Mouse (Mus musculus) myocyte (in vitro differentiated cells): ENCODE measurements around the gene Tbx19. TPM values are rescaled to one million over a fixed set of nuclear protein-coding genes. Genes with fewer than 3 reads are reported as not detected.

ENCODE experiments used
- H3K27me3 ChIP-seq: one replicate; pipeline ENCODE4 v1.6.1; 2011; ENCODE audit not compliant: control insufficient read depth, insufficient read depth, insufficient read length
- H3K36me3 ChIP-seq: one replicate; pipeline ENCODE4 v1.6.1; 2011; ENCODE audit not compliant: control insufficient read depth, insufficient read depth
- H3K4me2 ChIP-seq: one replicate; pipeline ENCODE4 v1.6.1; 2011; ENCODE audit warnings: low read depth, control low read depth
- H3K4me3 ChIP-seq: one replicate; pipeline ENCODE4 v1.5.1; 2011; ENCODE audit warnings: mild to moderate bottlenecking, control low read depth, moderate library complexity
- H3K79me2 ChIP-seq: one replicate; pipeline ENCODE4 v1.6.1; 2011; ENCODE audit not compliant: control insufficient read depth, insufficient read depth
- H3ac ChIP-seq: one replicate; pipeline ENCODE4 v1.6.1; 2011; ENCODE audit not compliant: control insufficient read depth, insufficient read length
- CEBPB ChIP-seq: IDR thresholded peaks from 2 replicates; pipeline ENCODE4 v1.6.1; 2011; ENCODE audit warnings: mild to moderate bottlenecking, moderate library complexity; ENCODE audit not compliant: poor library complexity, insufficient read depth, severe bottlenecking
- E2F4 ChIP-seq: IDR thresholded peaks from one replicate; pipeline ENCODE4 v1.6.1; 2011; ENCODE audit warnings: mild to moderate bottlenecking, control low read depth, moderate library complexity; ENCODE audit not compliant: insufficient read depth
- MAX ChIP-seq: IDR thresholded peaks from one replicate; pipeline ENCODE4 v1.6.1; 2011; ENCODE audit warnings: low read depth, mild to moderate bottlenecking, control low read depth
- MYOD1 ChIP-seq, 3 experiments: IDR thresholded peaks; one replicate each; pipeline ENCODE4 v1.6.1; 2011; ENCODE audit warnings: control low read depth in 2 of 3, low read depth in 2 of 3, mild to moderate bottlenecking in 2 of 3, moderate library complexity in 1 of 3; ENCODE audit not compliant: insufficient read length in 2 of 3, control insufficient read depth in 1 of 3
- MYOG ChIP-seq, 3 experiments: IDR thresholded peaks; one replicate each; pipeline ENCODE4 v1.6.1; 2011; ENCODE audit warnings: control low read depth in 2 of 3, low read depth in 2 of 3, mild to moderate bottlenecking in 2 of 3; ENCODE audit not compliant: insufficient read length in 2 of 3, control insufficient read depth in 1 of 3, insufficient read depth in 1 of 3
- POLR2A ChIP-seq: IDR thresholded peaks from one replicate; pipeline ENCODE4 v1.6.1; 2011; ENCODE audit warnings: low read depth, mild to moderate bottlenecking, control low read depth, moderate library complexity; ENCODE audit not compliant: insufficient read length
- POLR2AphosphoS2 ChIP-seq: IDR thresholded peaks from one replicate; pipeline ENCODE4 v1.6.1; 2011; ENCODE audit warnings: low read depth, control low read depth; ENCODE audit not compliant: insufficient read length
- REST ChIP-seq: IDR thresholded peaks from one replicate; pipeline ENCODE4 v1.6.1; 2011; ENCODE audit warnings: mild to moderate bottlenecking, control low read depth, moderate library complexity; ENCODE audit not compliant: insufficient read depth, insufficient read length
- SRF ChIP-seq: IDR thresholded peaks from one replicate; pipeline ENCODE4 v1.6.1; 2011; ENCODE audit warnings: low read depth; ENCODE audit not compliant: control insufficient read depth, insufficient read length
- TCF12 ChIP-seq: IDR thresholded peaks from one replicate; pipeline ENCODE4 v1.6.1; 2011; ENCODE audit warnings: mild to moderate bottlenecking, control low read depth; ENCODE audit not compliant: poor library complexity, insufficient read depth, severe bottlenecking
- TCF3 ChIP-seq: IDR thresholded peaks from one replicate; pipeline ENCODE4 v1.6.1; 2011; ENCODE audit warnings: low read depth, control low read depth; ENCODE audit not compliant: insufficient read length
- USF1 ChIP-seq: IDR thresholded peaks from one replicate; pipeline ENCODE4 v1.6.1; 2011; ENCODE audit warnings: low read depth, mild to moderate bottlenecking, control low read depth, moderate library complexity
- polyA plus RNA-seq: library from polyadenylated mRNA; unstranded; fragments of >200 nt; fragmentation: generic; extraction: Trizol; gene quantifications from one replicate; pipeline ENCODE4 v1.2.1, GENCODE M21; 2012; ENCODE audit warnings: missing spikeins

Tbx19 gene
- polyA plus RNA-seq, 1 experiment = not detected

DNA sequence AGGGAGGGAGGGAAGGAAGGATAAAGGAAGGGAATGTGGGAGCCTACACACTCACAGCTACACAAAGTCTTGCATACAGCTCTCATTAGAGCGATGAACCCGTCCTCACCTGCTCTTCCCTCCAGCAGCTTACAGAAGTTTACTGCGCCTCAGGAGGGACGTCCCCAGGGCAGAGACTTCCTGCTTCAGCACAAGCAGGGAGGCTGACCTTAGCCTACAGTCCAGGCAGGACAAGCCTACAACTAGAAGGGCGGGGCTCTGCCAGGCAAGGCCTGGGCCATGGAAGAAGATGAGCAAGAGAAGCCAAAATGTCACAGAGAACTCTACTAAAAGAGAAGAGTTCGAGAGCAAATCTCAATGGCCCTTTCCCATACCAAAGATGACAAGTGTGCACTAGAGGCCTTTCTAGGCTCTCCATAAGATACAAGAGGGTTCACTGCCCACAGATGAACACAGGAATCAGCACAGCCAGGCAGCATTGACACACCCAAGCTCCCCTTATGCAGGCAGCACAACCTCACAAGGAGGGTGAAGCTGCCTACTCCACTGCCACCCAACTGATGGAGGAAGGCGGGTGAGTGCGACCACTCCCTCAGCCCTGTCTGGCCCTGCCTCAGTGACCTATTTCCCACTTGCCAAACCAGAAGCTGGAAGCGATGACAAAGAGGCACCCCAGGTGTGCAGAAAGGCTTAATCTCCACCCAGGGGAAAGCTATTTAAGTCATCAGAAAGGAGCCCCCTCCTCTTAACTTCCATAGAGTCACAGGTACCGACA, 28.4 kb upstream of the Tbx19 start:
- peaks cover 15% of the 10 kb centered on the region for H3K36me3 ChIP-seq
- H3K4me3 ChIP-seq = no peak overlapping the region
- H3ac ChIP-seq = no peak overlapping the region
- peaks cover 11% of the 10 kb centered on the region for H3K79me2 ChIP-seq
- no peak overlapping the region for H3K4me2 ChIP-seq
- TF ChIP-seq POLR2A (peak; percentile 10), MYOD1 (IDR thresholded peaks at IDR 0.05; ENCODE audit: control insufficient read depth in 1 of 3, insufficient read length in 2 of 3, low read depth in 2 of 3) (no peak)
- no peaks in the 10 kb centered on the region for H3K27me3 ChIP-seq

DNA sequence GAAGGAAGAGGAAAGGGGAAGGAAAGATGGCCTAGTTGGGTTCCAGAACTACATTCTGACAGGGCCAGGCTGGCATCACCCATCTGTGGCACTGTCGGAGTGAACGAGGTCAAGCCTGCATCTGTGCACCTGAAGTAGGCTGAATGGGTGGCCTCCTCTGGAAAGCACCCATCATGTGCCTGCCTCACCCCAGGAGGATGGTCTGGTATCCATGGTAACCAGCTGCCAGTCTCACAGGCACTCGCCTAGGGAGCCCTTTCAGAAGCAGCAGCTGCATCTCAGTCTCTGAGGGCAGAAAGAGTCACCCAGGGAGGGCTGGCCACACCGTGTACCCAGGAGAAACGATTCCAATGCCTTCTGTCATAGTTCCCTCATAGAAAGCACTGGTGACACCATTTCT, 26.8 kb upstream of the Tbx19 start:
- TF ChIP-seq USF1 (no peak), POLR2A (no peak)
- H3K79me2 ChIP-seq = no peaks in the 10 kb centered on the region
- no peak overlapping the region for H3ac ChIP-seq
- no peak overlapping the region for H3K4me2 ChIP-seq
- H3K36me3 ChIP-seq = peaks cover 26% of the 10 kb centered on the region
- no peaks in the 10 kb centered on the region for H3K27me3 ChIP-seq
- H3K4me3 ChIP-seq = no peak overlapping the region

DNA sequence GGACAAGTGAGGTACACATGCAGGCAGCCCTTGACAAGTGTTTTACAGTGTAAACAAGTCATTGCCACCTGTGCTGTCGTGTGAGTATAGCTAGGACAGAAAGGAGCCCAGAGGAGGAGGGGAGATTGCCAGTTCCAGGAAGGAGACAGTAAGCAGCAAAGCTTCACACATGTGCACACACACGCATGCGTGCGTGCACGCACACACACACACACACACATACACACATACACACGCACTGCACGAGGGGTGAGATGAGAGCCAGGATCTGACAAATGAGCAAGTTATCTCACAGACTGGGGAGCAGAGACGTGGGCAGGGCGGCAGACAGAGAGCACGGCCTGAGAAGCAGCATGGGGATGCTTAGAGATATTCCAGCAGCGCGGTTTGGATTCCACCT, 25.9 kb upstream of the Tbx19 start:
- Histone ChIP-seq H3K27me3 (no peaks in the 10 kb centered on the region), H3K36me3 (peaks cover 32% of the 10 kb centered on the region)
- TF ChIP-seq USF1 (no peak), POLR2AphosphoS2 (no peak), REST (no peak), MAX (no peak), POLR2A (no peak)

DNA sequence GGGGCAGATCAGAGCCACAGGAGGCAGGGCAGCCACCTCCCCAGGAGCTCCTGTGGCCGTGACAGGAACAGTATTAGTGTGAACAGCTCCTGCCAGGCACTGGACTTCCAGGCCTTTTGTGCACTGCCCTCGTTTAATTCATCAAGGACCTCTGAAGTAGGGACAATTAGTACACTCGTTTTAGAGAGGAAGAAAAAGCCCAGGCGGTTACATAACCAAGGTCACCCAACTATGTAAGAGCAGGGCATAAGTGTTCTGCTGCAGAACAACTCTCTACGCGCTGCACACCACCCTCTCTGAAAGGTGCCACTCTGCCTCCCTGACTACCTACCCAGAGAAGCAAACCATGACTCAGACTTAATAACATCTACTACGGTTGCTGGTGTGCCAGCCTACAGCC, 24.5 kb upstream of the Tbx19 start:
- Histone ChIP-seq H3K4me2 (no peak overlapping the region), H3K4me3 (no peak overlapping the region), H3K36me3 (peaks cover 40% of the 10 kb centered on the region), H3ac (no peak overlapping the region), H3K79me2 (no peaks in the 10 kb centered on the region), H3K27me3 (no peaks in the 10 kb centered on the region)
- TF ChIP-seq MYOD1 (IDR thresholded peaks at IDR 0.05; ENCODE audit: control insufficient read depth in 1 of 3, insufficient read length in 2 of 3, low read depth in 2 of 3) (no peak), MYOG (IDR thresholded peaks at IDR 0.05; ENCODE audit: control insufficient read depth in 1 of 3, insufficient read depth in 1 of 3, insufficient read length in 2 of 3, low read depth in 2 of 3) (no peak), SRF (no peak), E2F4 (no peak), MAX (no peak)

More for the DNA sequence above, 25.9 kb upstream of the Tbx19 start:
- H3ac ChIP-seq = no peak overlapping the region
- H3K79me2 ChIP-seq = no peaks in the 10 kb centered on the region
- no peak overlapping the region for H3K4me3 ChIP-seq
- no peak overlapping the region for H3K4me2 ChIP-seq

DNA sequence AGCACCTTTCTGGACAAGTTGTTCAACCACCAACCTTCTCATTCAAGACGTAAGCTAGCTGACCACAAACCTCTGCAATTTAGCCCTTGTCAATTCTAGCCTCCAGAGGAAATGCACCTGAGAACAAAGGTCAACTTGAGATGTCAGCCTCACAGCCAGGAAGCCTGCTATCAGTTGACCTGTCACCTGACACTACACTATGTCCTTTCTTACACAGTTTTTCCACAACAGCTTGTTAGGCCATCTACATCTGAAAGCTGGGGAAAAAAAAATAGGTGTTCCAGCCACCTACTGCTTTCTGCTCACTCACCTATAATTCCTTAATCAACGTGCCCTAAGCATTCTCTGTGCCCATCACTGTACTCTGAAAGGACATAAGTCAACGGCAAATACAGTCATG, 23.6 kb upstream of the Tbx19 start:
- peaks cover 44% of the 10 kb centered on the region for H3K36me3 ChIP-seq
- no peak overlapping the region for H3K4me3 ChIP-seq
- no peak overlapping the region for H3ac ChIP-seq
- H3K27me3 ChIP-seq = no peaks in the 10 kb centered on the region
- no peaks in the 10 kb centered on the region for H3K79me2 ChIP-seq
- no peak for TF ChIP-seq MYOD1 (IDR thresholded peaks at IDR 0.05; ENCODE audit: control insufficient read depth in 1 of 3, insufficient read length in 2 of 3, low read depth in 2 of 3)
- no peak for TF ChIP-seq REST
- no peak for TF ChIP-seq USF1
- TF ChIP-seq TCF3 = no peak
- no peak for TF ChIP-seq POLR2AphosphoS2
- no peak for TF ChIP-seq CEBPB
- no peak for TF ChIP-seq MAX
- no peak for TF ChIP-seq MYOG (IDR thresholded peaks at IDR 0.05; ENCODE audit: control insufficient read depth in 1 of 3, insufficient read depth in 1 of 3, insufficient read length in 2 of 3, low read depth in 2 of 3)
- TF ChIP-seq E2F4 = no peak
- no peak for TF ChIP-seq SRF
- no peak for TF ChIP-seq POLR2A
- TF ChIP-seq TCF12 = no peak
- H3K4me2 ChIP-seq = no peak overlapping the region

DNA sequence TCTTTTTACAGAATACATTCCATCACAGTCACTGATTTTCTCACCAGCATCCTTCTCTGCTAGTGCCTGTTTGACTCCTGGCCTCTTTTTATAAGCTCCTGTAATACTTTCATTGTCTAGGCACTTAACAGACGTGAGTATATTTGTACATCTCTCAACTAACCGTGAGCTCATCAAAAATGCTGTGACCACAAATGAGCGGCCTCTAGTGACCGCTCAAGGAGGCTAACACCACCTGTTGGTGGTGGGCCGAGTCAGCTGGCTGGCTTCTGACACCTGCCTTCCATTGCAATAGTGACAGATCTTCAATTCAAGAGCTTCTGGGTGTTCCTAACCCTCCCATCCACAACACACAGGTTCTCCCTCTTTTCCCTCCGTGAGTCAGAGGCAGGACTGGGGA, 22.8 kb upstream of the Tbx19 start:
- H3ac ChIP-seq = no peak overlapping the region
- no peaks in the 10 kb centered on the region for H3K27me3 ChIP-seq
- H3K79me2 ChIP-seq = no peaks in the 10 kb centered on the region
- H3K4me3 ChIP-seq = no peak overlapping the region
- TF ChIP-seq MYOD1 (IDR thresholded peaks at IDR 0.05; ENCODE audit: control insufficient read depth in 1 of 3, insufficient read length in 2 of 3, low read depth in 2 of 3) (peak in 2 of 3 experiments; percentile 81 to 93), MYOG (IDR thresholded peaks at IDR 0.05; ENCODE audit: control insufficient read depth in 1 of 3, insufficient read depth in 1 of 3, insufficient read length in 2 of 3, low read depth in 2 of 3) (peak; percentile 9 to 89 (median 49)), SRF (no peak), MAX (no peak), POLR2AphosphoS2 (no peak), TCF3 (peak; percentile 31), E2F4 (no peak), REST (no peak)
- H3K4me2 ChIP-seq = no peak overlapping the region
- H3K36me3 ChIP-seq = peaks cover 47% of the 10 kb centered on the region
